Mouse (Mus musculus): ENCODE data around the gene Btbd9.

GRCm38 (mm10) chr17:30563484-30564075 lies 12.7 kb downstream of the Btbd9 start:
- TF ChIP-seq CTCF (IDR thresholded peaks at IDR 0.05) (no peak), EP300 (IDR thresholded peaks at IDR 0.05) (no peak)
